Mouse (Mus musculus) heart, embryonic 15.5 days (tissue): Measurements from ENCODE around the gene Ube2q1. TPM values are rescaled to one million over a fixed set of nuclear protein-coding genes. Genes with fewer than 3 reads are reported as not detected.
"Not testable (repeated sequence)": the region's sequence is repeated elsewhere in the genome, so short reads cannot be mapped to it uniquely, and the experiment has no call there.

Experiments used
- ATAC-seq: fragments of 200-750 bp; cut with Nextera tagmentation; replicated peaks from 2 replicates; pipeline ENCODE4 v1.8.0; 2017; ENCODE audit warnings: low read depth, moderate TSS enrichment; ENCODE audit not compliant: insufficient number of reproducible peaks, insufficient read depth, low FRiP score
- H3K27ac ChIP-seq: fragments of 300-500 bp; sonication (generic); 2 replicates; pipeline ENCODE4 v1.5.1; 2015; ENCODE audit warnings: mild to moderate bottlenecking, inconsistent platforms
- H3K27me3 ChIP-seq: fragments of 300-500 bp; sonication (generic); 2 replicates; pipeline ENCODE4 v1.6.1; 2015; ENCODE audit warnings: inconsistent platforms
- H3K36me3 ChIP-seq: fragments of 300-500 bp; sonication (generic); 2 replicates; pipeline ENCODE4 v1.6.1; 2015; ENCODE audit warnings: mild to moderate bottlenecking, inconsistent platforms
- H3K4me1 ChIP-seq: fragments of 300-500 bp; sonication (generic); replicated peaks from 2 replicates; pipeline ENCODE4 v1.6.1; 2015; ENCODE audit warnings: inconsistent platforms
- H3K4me2 ChIP-seq: fragments of 300-500 bp; sonication (generic); 2 replicates; pipeline ENCODE4 v1.6.1; 2015; ENCODE audit warnings: inconsistent platforms, mild to moderate bottlenecking, moderate library complexity
- H3K4me3 ChIP-seq: fragments of 300-500 bp; sonication (generic); 2 replicates; pipeline ENCODE4 v1.5.1; 2015; ENCODE audit warnings: mild to moderate bottlenecking, inconsistent platforms
- H3K9ac ChIP-seq: fragments of 300-500 bp; sonication (generic); 2 replicates; pipeline ENCODE4 v1.6.1; 2015; ENCODE audit warnings: mild to moderate bottlenecking, inconsistent platforms
- H3K9me3 ChIP-seq: fragments of 300-500 bp; sonication (generic); replicated peaks from 2 replicates; pipeline ENCODE4 v1.6.1; 2016; ENCODE audit warnings: inconsistent platforms
- WGBS: fragments of 180-500 bp; shearing (Covaris S2); methylation state at CpG from one replicate; pipeline ENCODE4 v1.1.7; 2015; ENCODE audit warnings: mixed read lengths; 5-methylcytosine and 5-hydroxymethylcytosine counted together
- polyA plus RNA-seq: library from polyadenylated mRNA; unstranded; fragments of >200 nt; fragmentation: Nextera tagmentation; extraction: Ambion mirVana; gene quantifications from 2 replicates; pipeline ENCODE4 v1.2.1, GENCODE M21; 2015

Gene Ube2q1
- polyA plus RNA-seq, 1 experiment from 2014 or later: 6.8 TPM

GRCm38 (mm10) chr3:89786275-89786674, 12.9 kb downstream of the Ube2q1 start:
- Histone ChIP-seq H3K9ac (no peak overlapping the region), H3K4me1 (peaks cover 6% of the 10 kb centered on the region), H3K4me3 (no peak overlapping the region), H3K36me3 (peaks cover 27% of the 10 kb centered on the region), H3K27me3 (peaks cover 8% of the 10 kb centered on the region), H3K27ac (no peak overlapping the region), H3K4me2 (no peak overlapping the region), H3K9me3 (no peaks in the 10 kb centered on the region)
- ATAC-seq: no peak
- WGBS: 65% methylated on average over 6 of the region's 6 CpGs

GRCm38 (mm10) chr3:89788680-89789352, 15.4 kb downstream of the Ube2q1 start:
- no peak overlapping the region for H3K9ac ChIP-seq
- no peak for ATAC-seq
- H3K27ac ChIP-seq: no peak overlapping the region
- H3K27me3 ChIP-seq: peaks cover 8% of the 10 kb centered on the region
- peaks cover 1% of the 10 kb centered on the region; the same call in 1 of the 2 replicates for H3K36me3 ChIP-seq
- H3K9me3 ChIP-seq: no peaks in the 10 kb centered on the region
- peaks cover 6% of the 10 kb centered on the region for H3K4me1 ChIP-seq
- no peak overlapping the region for H3K4me3 ChIP-seq
- H3K4me2 ChIP-seq: no peak overlapping the region
- WGBS: 67% methylated on average over 16 of the region's 16 CpGs

- H3K9me3 ChIP-seq: no peaks in the 10 kb centered on the region
- H3K36me3 ChIP-seq: no peaks in the 10 kb centered on the region
- H3K4me2 ChIP-seq: no peak overlapping the region
- H3K27me3 ChIP-seq: no peaks in the 10 kb centered on the region
- 60% methylated on average over 2 of the region's 2 CpGs for WGBS
- no peak overlapping the region for H3K9ac ChIP-seq
- no peak for ATAC-seq
- peaks cover 3% of the 10 kb centered on the region for H3K4me1 ChIP-seq
- no peak overlapping the region for H3K4me3 ChIP-seq
- H3K27ac ChIP-seq: no peak overlapping the region
Measured at GRCm38 (mm10) chr3:89794616-89795015, 21.2 kb downstream of the Ube2q1 start.

GRCm38 (mm10) chr3:89795746-89796145, 22.3 kb downstream of the Ube2q1 start:
- WGBS: 58% methylated on average over 5 of the region's 5 CpGs
- H3K9me3 ChIP-seq: no peaks in the 10 kb centered on the region
- H3K4me2 ChIP-seq: no peak overlapping the region
- ATAC-seq: no peak
- H3K9ac ChIP-seq: no peak overlapping the region
- H3K36me3 ChIP-seq: no peaks in the 10 kb centered on the region
- peaks cover 4% of the 10 kb centered on the region for H3K4me1 ChIP-seq
- H3K27ac ChIP-seq: no peak overlapping the region
- no peak overlapping the region for H3K4me3 ChIP-seq
- no peaks in the 10 kb centered on the region for H3K27me3 ChIP-seq

- H3K9me3 ChIP-seq: no peaks in the 10 kb centered on the region
- no peak overlapping the region for H3K4me3 ChIP-seq
- H3K4me2 ChIP-seq: no peak overlapping the region
- no peaks in the 10 kb centered on the region for H3K27me3 ChIP-seq
- peaks cover 4% of the 10 kb centered on the region for H3K4me1 ChIP-seq
- no peak overlapping the region for H3K9ac ChIP-seq
- ATAC-seq: no peak
- no peak overlapping the region for H3K27ac ChIP-seq
- WGBS: 33% methylated on average over 4 of the region's 4 CpGs
- H3K36me3 ChIP-seq: no peaks in the 10 kb centered on the region
Measured at GRCm38 (mm10) chr3:89796358-89796757, 22.9 kb downstream of the Ube2q1 start.

GRCm38 (mm10) chr3:89798518-89798917, 25.1 kb downstream of the Ube2q1 start:
- Histone ChIP-seq H3K4me1 (peaks cover 4% of the 10 kb centered on the region), H3K36me3 (no peaks in the 10 kb centered on the region), H3K27ac (no peak overlapping the region), H3K9me3 (no peaks in the 10 kb centered on the region), H3K4me2 (no peak overlapping the region), H3K27me3 (no peaks in the 10 kb centered on the region), H3K9ac (no peak overlapping the region), H3K4me3 (no peak overlapping the region)
- WGBS: 79% methylated on average over 3 of the region's 3 CpGs
- no peak for ATAC-seq

GRCm38 (mm10) chr3:89799476-89799875, 26.1 kb downstream of the Ube2q1 start:
- H3K9me3 ChIP-seq: no peaks in the 10 kb centered on the region
- H3K4me2 ChIP-seq: peak overlapping the region; percentile 57
- no peak overlapping the region for H3K9ac ChIP-seq
- H3K36me3 ChIP-seq: no peaks in the 10 kb centered on the region
- no peak overlapping the region for H3K27ac ChIP-seq
- H3K4me1 ChIP-seq: peaks cover 4% of the 10 kb centered on the region
- no peaks in the 10 kb centered on the region for H3K27me3 ChIP-seq
- 7% methylated on average over 13 of the region's 13 CpGs for WGBS
- peak overlapping the region; percentile 31 for H3K4me3 ChIP-seq
- no peak for ATAC-seq

- not testable (repeated sequence) for ATAC-seq, H3K9me3 ChIP-seq, H3K27me3 ChIP-seq, H3K4me1 ChIP-seq, H3K9ac ChIP-seq, H3K27ac ChIP-seq, H3K4me2 ChIP-seq, H3K4me3 ChIP-seq, H3K36me3 ChIP-seq
- 52% methylated on average over 3 of the region's 3 CpGs for WGBS
Measured at GRCm38 (mm10) chr3:89800078-89800477, 26.7 kb downstream of the Ube2q1 start.

GRCm38 (mm10) chr3:89800774-89801506, 27.5 kb downstream of the Ube2q1 start:
- Histone ChIP-seq H3K27me3 (no peaks in the 10 kb centered on the region), H3K9me3 (no peaks in the 10 kb centered on the region), H3K4me2 (no peak overlapping the region), H3K9ac (no peak overlapping the region), H3K27ac (no peak overlapping the region), H3K36me3 (no peaks in the 10 kb centered on the region), H3K4me1 (peaks cover 4% of the 10 kb centered on the region), H3K4me3 (no peak overlapping the region)
- 66% methylated on average over 5 of the region's 5 CpGs for WGBS
- no peak for ATAC-seq

- peak overlapping the region; percentile 22; the same call in 1 of the 2 replicates for H3K27ac ChIP-seq
- H3K4me3 ChIP-seq: no peak overlapping the region
- peaks cover 4% of the 10 kb centered on the region for H3K4me1 ChIP-seq
- no peak for ATAC-seq
- no peak overlapping the region for H3K9ac ChIP-seq
- H3K36me3 ChIP-seq: no peaks in the 10 kb centered on the region
- H3K9me3 ChIP-seq: no peaks in the 10 kb centered on the region
- 19% methylated on average over 3 of the region's 3 CpGs for WGBS
- H3K4me2 ChIP-seq: no peak overlapping the region
- H3K27me3 ChIP-seq: no peaks in the 10 kb centered on the region
Measured at GRCm38 (mm10) chr3:89801507-89801847, 28.1 kb downstream of the Ube2q1 start.

- 73% methylated on average over 15 of the region's 15 CpGs for WGBS
- H3K27ac ChIP-seq: no peak overlapping the region
- no peak overlapping the region for H3K4me3 ChIP-seq
- H3K4me1 ChIP-seq: peaks cover 4% of the 10 kb centered on the region
- H3K4me2 ChIP-seq: no peak overlapping the region
- H3K9ac ChIP-seq: no peak overlapping the region
- no peaks in the 10 kb centered on the region for H3K27me3 ChIP-seq
- no peak for ATAC-seq
- H3K9me3 ChIP-seq: no peaks in the 10 kb centered on the region
- no peaks in the 10 kb centered on the region for H3K36me3 ChIP-seq
Measured at GRCm38 (mm10) chr3:89802876-89803275, 29.5 kb downstream of the Ube2q1 start.

- Histone ChIP-seq H3K27me3 (no peaks in the 10 kb centered on the region), H3K4me1 (no peaks in the 10 kb centered on the region), H3K36me3 (no peaks in the 10 kb centered on the region), H3K4me3 (no peak overlapping the region), H3K4me2 (no peak overlapping the region), H3K9me3 (no peaks in the 10 kb centered on the region), H3K9ac (no peak overlapping the region), H3K27ac (no peak overlapping the region)
- no peak for ATAC-seq
- WGBS: 53% methylated on average over 4 of the region's 4 CpGs
Measured at GRCm38 (mm10) chr3:89805179-89805578, 31.8 kb downstream of the Ube2q1 start.
